Mouse (Mus musculus) gastrocnemius, postnatal 14 days (tissue): ENCODE data around the gene Stk10. TPM values are rescaled to one million over a fixed set of nuclear protein-coding genes. Genes with fewer than 3 reads are reported as not detected.
A peak's percentile ranks its signal among the peaks of the same experiment; 100 is the strongest.
"Not testable (repeated sequence)": the region's sequence is repeated elsewhere in the genome, so short reads cannot be mapped to it uniquely, and the experiment has no call there.

ENCODE experiments used
- DNase-seq: peaks from one replicate; pipeline ENCODE4 v3.0.0; 2021; ENCODE audit warnings: mixed read lengths
- intact Hi-C: fragments of 180-260 bp; cut with DNase I; formaldehyde crosslinking; loops from one replicate; pipeline ENCODE4 v1.15.1; 2025; ENCODE audit warnings: low total_unique reads
- long read RNA-seq, 2 experiments: library from polyadenylated mRNA; stranded (forward); transcript quantifications; one replicate each; pipeline ENCODE4 v2.0.0; 2021
- total RNA-seq, 2 experiments: library from RNA; stranded (reverse); gene quantifications; 2 replicates each; pipeline ENCODE4 v1.2.3; 2021

The Stk10 gene
- total RNA-seq = 1 to 10 TPM; 4.9 to 6.9 TPM
- long read RNA-seq, experiment 1 = 0 reads
- long read RNA-seq, experiment 2, full-length matches to known transcripts = 1 of 2 reads
- long read RNA-seq, experiment 2, partial matches to known transcripts = 1 of 2 reads
- long read RNA-seq, experiment 2, other reads (novel, unspliced or antisense) = 0 of 2 reads

DNA sequence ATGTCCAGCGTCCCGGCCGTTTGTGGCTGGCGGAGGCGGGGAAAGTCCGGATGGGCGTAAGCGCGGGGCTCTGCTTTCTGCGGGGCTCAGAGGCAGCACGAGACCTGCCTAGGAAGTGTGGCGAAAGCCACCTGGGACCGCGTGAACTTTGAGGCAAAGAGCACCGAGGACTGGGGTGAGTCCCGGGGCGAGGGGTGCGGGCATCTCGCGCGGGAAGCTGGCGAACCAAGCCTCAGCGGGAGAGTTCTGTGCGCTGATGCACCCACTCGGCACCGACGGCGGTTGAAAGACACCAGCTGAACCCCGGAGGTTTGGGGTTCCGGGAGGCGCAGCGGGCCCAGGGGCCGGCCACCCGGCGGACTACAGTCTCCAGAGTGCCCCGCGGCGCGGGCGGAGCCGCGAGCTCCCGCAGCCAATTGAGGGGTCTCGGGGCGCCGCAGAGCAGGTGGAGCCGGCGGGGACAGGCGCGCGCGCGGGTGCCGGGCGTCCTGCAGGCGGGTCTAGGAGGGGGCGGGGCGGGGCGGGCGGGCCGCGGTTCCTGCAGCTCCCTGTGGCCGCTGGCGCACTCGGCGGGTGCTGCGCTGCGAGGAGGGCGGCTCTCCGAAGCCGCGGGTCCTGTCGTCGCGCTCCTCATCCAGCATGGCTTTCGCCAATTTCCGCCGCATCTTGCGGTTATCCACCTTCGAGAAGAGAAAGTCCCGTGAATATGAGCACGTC, at the start of gene Stk10:
TSS of gene Stk10 (plus strand) at position 541 of the 717 bp plus-strand sequence.
- intact Hi-C loops = loop anchor here (5.0 kb wide), 1 partner anchor 54 kb away; no protein-coding TSS in a partner anchor
- DNase-seq = peak; percentile 93

DNA sequence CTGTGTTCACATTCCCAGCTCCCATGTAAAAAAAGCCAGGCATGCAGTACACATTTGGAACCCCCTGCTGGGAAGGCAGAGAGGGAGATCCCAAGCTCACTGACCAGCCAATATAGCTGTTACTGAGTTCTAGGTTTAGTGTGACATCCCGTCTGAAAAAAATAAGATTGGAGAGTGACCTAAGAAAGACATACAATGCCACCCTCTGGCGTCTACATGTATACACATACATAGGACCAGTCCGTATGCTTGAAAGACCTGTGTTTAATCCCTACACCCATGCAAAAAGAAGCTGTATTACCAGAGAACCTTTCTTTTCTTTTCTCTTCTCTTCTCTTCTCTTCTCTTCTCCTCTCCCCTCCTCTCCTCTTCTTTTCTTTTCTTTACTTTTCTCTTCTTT, 47.8 kb upstream of the Stk10 start:
- intact Hi-C loops = no loop called here
- DNase-seq = no peak

DNA sequence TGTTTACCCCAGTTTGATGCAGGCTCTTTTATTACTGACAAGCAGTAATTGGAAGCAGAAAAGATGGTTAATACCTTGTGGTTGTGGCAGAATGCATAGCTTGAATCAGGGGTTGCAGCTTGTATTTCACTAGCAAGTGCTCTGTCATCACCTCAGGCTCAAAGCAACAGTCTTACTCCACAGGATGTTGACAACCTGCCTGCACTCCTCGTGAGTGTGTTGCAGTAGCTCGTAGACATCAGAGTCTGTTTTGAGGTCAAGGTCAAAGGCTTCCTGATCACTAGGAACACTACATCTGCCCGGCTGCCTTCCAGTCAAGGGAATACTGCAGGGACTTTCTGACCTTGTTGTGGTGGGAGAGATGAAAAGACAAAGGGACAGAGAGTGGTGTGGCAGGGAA, 46.5 kb upstream of the Stk10 start:
- intact Hi-C loops = no loop called here
- no peak for DNase-seq

DNA sequence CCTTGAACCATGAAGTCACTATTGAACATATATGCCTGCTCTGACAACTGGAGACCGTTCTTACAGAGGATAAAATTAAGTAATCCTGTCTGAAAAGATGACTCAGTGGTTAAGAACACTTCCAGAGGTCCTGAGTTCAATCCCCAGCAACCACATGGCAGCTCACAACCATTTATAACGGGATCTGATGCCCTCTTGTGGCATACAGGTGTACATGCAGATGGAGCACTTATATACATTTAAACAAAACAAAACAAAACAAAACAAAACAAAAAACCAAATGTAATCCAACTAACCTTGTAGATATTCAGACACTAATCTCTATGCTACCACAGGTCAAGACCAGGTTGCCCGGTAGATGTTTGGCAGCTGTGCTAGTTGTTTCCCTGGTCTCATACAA, 45.6 kb upstream of the Stk10 start:
- intact Hi-C loops = no loop called here
- DNase-seq = no peak

DNA sequence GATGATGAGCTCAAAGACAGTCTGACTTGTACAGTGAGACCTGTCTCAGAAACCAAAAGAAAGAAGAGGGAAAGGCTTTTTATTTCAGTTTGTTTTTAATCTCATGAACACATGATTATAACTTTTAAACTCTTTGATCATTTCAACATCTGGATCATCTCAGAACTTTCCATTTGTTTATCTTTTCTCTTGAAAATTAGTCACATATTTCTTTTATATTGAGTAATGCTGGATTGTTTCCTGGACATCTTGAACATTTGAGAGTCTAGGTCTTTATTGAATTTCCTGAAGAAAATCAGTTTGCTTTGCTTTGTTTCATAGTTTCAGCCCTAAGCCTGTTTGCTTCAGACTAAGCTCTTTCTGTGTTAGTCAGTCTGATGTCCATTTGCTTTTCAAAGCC, 44.8 kb upstream of the Stk10 start:
- intact Hi-C loops = no loop called here
- DNase-seq = no peak

DNA sequence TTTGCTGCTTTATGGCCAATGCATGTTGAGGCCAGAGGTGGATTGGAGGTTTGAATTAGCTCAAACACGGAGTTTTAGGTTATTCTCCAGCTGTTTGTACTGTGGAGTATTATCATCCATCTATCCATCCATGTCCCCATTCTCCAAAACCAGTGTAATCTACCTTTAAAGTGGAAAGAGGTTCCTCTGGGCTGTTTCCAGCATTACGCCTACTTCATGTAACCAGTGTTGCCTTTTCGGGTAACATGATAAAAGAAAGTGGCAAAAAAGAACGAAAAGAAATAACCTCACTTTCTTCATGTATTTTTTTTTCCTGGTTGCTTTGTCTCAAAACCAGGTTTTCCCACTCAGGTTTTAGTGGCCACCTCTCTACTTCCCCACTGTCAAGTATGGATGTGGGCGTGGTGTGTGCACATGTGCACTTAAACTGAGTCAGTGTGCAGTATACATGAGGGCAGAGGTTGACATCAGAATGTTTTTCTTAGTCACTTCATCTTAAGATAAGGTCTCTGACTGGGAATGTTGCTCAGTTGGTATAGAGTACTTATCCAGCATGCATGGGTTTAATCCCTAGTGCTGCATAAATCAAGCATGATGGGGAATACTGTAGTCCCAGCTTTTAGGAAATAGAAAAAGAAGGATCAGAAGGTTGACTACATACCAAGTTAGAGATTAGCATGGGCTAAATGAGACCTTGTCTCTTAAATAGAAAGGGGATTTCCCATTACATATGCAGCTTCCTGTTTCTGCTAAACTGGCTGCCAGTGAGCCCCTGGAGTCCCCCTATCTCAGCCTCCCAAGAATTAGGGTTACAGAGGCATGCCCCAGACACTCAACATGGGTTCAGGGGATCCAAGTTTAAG, 44.1 kb upstream of the Stk10 start:
- intact Hi-C loops = no loop called here
- no peak for DNase-seq

DNA sequence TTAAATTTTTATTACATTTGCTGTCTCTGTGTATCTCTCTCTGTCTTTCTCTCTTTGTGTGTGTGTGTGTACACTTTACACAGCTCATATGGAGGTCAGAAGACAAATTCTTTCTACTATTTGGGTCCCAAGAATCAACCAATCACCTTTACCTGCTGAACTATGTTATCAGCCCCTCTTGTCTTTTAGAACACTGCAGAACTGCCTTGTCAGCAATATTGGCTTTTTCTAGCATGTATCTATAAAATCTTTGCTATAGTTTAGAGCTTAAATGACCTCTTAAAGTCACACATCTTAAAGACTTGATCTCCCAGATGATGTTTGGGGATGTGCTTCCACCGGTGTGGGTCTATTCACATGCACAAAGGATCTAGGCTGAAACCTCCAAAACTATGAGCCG, 42.0 kb upstream of the Stk10 start:
- intact Hi-C loops = no loop called here

DNA sequence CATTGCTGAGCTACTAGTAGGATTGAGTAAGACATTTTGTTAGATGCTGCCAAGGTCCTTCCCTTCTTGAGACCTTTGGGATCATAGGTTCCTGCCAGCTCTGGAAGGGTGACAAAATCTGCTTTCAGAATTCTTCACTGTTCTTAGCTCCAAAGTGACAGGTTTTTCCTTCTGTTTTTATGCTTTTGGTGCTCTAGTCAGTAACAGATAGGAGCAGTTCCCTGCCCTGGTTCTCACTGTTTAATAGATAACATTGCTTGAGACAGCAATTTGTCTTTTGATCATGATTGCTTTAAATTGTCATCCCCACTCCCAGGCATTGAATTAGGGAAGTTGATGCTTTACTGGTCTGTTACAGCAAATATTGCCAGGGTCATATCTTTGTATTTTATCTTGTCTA, 39.8 kb upstream of the Stk10 start:
- DNase-seq = no peak
- intact Hi-C loops = no loop called here

More for the DNA sequence above, 42.0 kb upstream of the Stk10 start:
- DNase-seq = no peak

DNA sequence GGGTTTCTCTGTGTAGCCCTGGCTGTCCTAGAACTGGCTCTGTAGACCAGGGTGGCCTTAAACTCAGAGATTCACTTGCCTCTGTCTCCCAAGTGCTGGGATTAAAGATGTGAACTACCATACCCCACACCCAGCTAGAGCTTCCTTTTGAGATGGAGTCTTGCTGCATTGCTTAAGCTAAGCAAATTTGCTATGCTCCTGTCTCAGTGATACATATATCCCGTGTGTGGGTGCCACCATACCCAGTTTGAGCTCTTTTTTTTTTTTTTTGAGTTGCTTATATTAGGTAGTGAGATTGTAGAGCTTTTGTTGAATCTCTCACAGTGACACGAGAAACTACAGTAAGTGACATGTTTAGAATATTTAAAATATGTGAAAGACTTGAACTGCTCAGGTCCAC, 37.8 kb upstream of the Stk10 start:
- DNase-seq = no peak
- intact Hi-C loops = loop anchor here (5.0 kb wide), 1 partner anchor 33 kb away; no protein-coding TSS in a partner anchor

DNA sequence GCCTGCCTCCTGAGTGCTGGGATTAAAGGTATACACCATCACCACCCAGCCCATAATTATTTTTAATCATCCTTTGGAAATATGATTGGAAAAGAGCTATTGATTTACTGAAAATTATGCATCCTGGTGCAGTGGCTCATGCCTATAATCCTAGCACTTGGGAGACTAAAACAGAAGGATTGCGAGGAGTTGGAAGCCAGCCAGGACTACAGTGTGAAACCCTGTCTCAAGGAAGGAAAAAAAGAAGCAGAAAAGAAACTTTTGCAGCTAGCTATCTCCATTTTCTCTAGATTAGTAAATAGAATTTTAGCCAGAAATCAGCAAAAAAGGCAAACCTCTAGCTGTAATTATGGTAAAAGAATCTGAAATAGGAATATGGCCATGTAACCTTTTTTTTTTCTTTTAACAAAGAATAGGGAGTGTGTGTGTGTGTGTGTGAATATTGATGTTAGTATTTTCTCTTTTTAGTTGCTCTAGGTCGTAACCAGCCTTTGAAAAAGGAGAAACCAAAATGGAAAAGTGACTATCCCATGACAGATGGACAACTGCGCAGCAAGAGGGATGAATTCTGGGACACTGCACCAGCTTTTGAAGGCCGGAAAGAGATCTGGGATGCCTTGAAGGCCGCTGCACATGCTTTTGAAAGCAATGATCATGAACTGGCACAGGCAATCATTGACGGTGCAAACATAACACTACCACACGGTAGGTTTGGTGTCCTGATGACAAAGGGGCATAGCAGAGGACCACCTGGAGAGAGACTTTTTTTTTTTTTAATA, 34.2 kb upstream of the Stk10 start:
- intact Hi-C loops = loop anchor here (5.0 kb wide), 1 partner anchor 37 kb away; no protein-coding TSS in a partner anchor
- peak; percentile 25 for DNase-seq

DNA sequence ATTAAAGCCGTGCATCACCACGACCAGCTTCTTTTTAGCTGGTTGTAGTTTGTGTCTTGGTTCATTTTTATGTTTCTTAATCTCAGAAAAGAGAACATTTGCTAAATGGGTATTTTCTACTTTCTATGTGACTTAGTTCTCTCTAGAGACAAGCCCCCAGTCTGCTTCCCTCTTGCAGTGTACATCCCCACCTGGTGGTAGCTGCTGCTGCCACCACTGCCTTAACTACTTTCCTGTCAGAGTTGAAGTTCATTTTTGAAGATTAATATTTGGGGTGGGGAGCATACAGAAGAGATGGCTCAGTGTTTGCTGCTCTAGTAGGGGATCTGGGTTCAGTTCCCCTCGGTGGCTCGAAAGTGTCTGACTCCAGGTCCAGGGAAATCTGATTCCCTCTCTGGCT, 33.2 kb upstream of the Stk10 start:
- intact Hi-C loops = loop anchor here (5.0 kb wide), 1 partner anchor 38 kb away; no protein-coding TSS in a partner anchor
- DNase-seq = no peak

DNA sequence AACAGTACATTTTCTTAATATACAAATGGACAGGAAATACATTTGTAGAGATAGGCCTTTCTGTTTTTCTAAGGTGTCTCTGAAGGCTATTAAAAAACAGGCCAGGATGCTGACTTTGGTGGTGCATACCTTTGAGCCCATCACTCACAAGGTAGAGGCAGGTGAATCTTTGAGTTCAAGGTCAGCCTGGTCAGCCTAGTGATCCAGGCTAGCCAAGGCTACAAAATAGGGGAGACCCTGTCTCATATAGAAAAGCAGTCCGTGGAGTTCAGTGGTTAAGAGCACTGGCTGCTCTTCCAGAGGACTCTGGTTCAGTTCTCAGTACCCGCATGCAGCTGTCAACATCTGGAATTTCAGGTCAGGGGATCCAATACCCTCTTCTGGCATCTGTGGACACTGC, 29.4 kb upstream of the Stk10 start:
- intact Hi-C loops = no loop called here
- no peak for DNase-seq

DNA sequence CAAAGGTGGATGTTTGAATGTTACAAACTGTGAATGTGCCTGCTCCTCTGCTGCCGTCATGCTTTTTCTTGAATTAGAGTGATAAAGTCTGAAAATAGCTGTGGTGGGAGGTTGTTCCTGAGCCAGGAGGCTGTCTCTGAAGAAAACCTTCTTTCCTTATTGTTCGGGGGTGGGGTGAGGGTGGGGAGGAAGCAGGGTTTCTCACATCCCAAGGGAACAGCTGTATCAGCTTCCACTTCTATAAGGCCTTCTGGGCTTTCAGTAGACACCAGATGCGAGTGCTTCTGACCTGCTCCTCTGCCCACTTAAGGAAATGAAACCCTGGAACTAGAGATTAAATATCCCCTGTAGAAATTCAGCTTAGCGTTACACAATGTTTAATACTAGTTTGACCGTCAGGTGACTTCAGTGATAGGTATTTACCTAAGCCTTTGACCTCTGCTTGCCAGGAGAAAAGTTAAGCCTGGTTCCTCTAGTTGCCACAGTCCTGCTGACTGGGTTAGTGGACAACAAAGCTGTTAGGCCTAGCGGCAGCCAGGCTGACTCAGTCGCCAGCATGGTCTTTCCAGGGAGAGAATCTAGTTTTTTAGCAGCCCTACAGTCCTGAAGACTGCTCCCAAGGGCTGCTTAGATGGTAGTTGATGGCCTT, 27.9 kb upstream of the Stk10 start:
- intact Hi-C loops = no loop called here
- no peak for DNase-seq

DNA sequence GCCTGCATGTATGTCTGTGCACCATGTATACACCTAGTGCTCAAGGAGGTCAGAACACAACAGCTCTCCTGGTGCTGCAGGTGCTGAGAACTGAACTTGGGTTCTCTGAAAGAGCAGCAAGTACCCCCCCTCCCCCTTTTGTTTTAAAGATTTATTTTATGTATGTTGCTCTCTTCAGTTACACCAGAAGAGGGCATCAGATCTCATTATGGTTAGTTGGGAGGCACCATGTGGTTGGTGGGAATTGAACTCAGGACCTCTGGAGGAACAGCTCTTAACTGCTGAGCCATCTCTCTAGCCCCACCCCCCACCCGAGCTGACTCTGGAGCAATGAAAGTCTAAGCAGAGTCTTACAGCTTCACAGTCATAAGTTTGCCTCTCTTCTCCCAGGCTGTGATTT, 22.2 kb upstream of the Stk10 start:
- no peak for DNase-seq
- intact Hi-C loops = no loop called here

DNA sequence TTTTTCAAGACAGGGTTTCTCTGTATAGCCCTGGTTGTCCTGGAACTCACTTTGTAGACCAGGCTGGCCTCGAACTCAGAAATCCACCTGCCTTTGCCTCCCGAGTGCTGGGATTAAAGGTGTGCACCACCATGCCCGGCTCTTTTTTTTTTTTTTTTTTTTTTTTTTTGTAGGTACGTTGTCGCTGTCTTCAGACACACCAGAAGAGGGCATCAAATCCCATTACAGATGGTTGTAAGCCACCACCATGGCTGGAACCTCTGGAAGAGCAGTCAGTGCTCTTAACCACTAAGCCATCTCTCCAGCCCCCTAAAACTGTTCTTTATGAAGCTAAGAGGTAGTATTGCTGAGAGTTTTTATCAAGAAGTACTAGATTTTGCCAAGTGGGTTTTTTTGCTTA, 18.3 kb upstream of the Stk10 start:
- DNase-seq, intact Hi-C loops: not testable (repeated sequence)

DNA sequence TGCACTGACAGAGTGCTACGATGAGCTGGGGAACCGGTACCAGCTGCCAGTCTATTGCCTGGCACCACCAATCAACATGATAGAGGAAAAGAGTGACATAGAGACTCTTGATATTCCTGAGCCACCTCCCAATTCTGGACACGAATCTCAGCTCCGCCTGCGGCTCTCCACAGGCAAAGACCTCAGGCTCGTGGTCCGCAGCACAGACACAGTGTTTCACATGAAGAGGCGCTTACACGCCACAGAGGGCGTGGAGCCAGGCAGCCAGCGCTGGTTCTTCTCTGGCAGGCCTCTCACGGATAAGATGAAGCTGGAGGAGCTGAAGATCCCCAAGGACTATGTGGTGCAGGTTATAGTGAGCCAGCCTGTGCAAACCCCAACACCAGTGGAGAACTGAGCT, 17.0 kb upstream of the Stk10 start:
- DNase-seq = no peak
- intact Hi-C loops = no loop called here

DNA sequence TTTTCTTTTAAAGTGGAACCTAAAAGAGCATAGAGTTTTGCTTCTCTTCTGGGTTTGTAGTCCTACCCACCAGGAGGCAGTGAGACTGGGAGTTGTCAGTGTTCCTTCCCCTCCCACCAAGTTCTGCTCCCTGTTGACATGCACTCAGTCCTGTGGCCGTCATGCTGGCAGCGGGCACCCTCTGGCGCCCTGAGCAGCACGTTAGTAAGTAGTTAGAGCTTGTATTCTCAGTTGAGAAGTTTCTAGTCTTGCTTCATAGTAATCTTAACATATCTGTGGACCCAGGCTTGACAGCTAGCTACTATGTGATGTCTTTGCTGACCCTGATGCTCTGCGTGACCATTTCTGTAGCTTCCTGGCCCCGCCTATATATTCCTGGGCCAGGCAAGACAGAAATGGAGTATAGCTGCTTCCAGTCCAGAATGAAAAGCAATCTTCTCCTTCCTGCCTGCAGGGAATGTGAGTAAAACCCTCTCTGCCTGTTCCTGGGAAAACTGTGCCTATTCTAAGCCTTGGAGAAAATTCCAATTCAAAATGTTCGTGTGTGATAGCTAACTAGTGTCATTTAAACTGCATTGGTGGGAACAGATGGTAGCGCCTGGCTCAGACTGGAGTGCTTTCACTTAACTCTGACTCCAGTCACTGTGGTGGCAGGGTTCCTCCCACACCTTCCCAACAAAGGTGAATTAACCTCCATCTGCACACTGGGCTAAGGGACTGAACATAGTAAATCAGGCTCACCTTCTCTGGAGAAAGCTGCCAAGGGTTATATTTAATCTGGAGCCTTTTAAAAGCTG, 16.0 kb upstream of the Stk10 start:
- DNase-seq = no peak
- intact Hi-C loops = no loop called here

DNA sequence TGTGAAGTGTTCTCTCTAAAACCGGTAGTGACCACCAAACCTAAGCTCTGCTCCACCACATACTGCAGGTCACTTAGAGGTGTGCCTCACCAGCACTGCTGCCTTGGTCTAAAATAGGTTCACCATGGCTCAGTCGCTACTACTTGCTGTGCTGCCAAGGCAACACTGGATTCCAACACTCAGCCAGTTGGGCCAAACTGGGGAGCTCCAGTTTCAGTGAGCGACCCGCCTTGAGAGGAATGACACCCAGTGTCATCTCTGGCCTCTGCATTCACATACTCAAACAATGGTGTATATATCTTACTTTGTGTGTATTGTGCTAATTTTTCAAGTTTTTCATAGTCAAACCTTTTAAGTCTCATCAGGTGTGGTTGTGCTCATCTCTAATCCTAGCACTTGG, 14.3 kb upstream of the Stk10 start:
- intact Hi-C loops = no loop called here
- DNase-seq = peak; percentile 68
